Mouse (Mus musculus): ENCODE data around the gene Itgal. TPM values are rescaled to one million over a fixed set of nuclear protein-coding genes. Genes with fewer than 3 reads are reported as not detected.
"Not testable (repeated sequence)": the region's sequence is repeated elsewhere in the genome, so short reads cannot be mapped to it uniquely, and the experiment has no call there.

Itgal gene
- polyA plus RNA-seq, 1 experiment: 0.49 TPM

GRCm38 (mm10) chr7:127313912-127314311 is 17.9 kb downstream of the Itgal start:
- TF ChIP-seq POLR2A (IDR thresholded peaks at IDR 0.05; ENCODE audit: borderline replicate concordance, extremely low read depth, insufficient read depth, insufficient read length, poor library complexity, severe bottlenecking): no peak
- TF ChIP-seq CTCF (IDR thresholded peaks at IDR 0.05; ENCODE audit: borderline replicate concordance, extremely low read depth, insufficient read depth, insufficient read length): no peak
- DNase-seq (ENCODE audit: low read depth): no peak

GRCm38 (mm10) chr7:127321106-127321505 is 25.0 kb downstream of the Itgal start:
- no peak for TF ChIP-seq POLR2A (IDR thresholded peaks at IDR 0.05; ENCODE audit: borderline replicate concordance, extremely low read depth, insufficient read depth, insufficient read length, poor library complexity, severe bottlenecking)
- no peak for TF ChIP-seq CTCF (IDR thresholded peaks at IDR 0.05; ENCODE audit: borderline replicate concordance, extremely low read depth, insufficient read depth, insufficient read length)
- DNase-seq (ENCODE audit: low read depth): no peak

GRCm38 (mm10) chr7:127322085-127322484 is 26.0 kb downstream of the Itgal start:
- no peak for DNase-seq (ENCODE audit: low read depth)
- no peak for TF ChIP-seq POLR2A (IDR thresholded peaks at IDR 0.05; ENCODE audit: borderline replicate concordance, extremely low read depth, insufficient read depth, insufficient read length, poor library complexity, severe bottlenecking)
- peak; percentile 25; the same call in 1 of the 2 replicates for TF ChIP-seq CTCF (IDR thresholded peaks at IDR 0.05; ENCODE audit: borderline replicate concordance, extremely low read depth, insufficient read depth, insufficient read length)

- TF ChIP-seq CTCF (IDR thresholded peaks at IDR 0.05; ENCODE audit: borderline replicate concordance, extremely low read depth, insufficient read depth, insufficient read length) (no peak), POLR2A (IDR thresholded peaks at IDR 0.05; ENCODE audit: borderline replicate concordance, extremely low read depth, insufficient read depth, insufficient read length, poor library complexity, severe bottlenecking) (no peak)
- DNase-seq (ENCODE audit: low read depth): no peak
These were observed 28.9 kb downstream of the Itgal start for GRCm38 (mm10) chr7:127324944-127325343.

GRCm38 (mm10) chr7:127325550-127325949 is 29.5 kb downstream of the Itgal start:
- no peak for DNase-seq (ENCODE audit: low read depth)
- TF ChIP-seq CTCF (IDR thresholded peaks at IDR 0.05; ENCODE audit: borderline replicate concordance, extremely low read depth, insufficient read depth, insufficient read length) (no peak), POLR2A (IDR thresholded peaks at IDR 0.05; ENCODE audit: borderline replicate concordance, extremely low read depth, insufficient read depth, insufficient read length, poor library complexity, severe bottlenecking) (no peak)

GRCm38 (mm10) chr7:127326685-127327084 is 30.6 kb downstream of the Itgal start:
- no peak for TF ChIP-seq CTCF (IDR thresholded peaks at IDR 0.05; ENCODE audit: borderline replicate concordance, extremely low read depth, insufficient read depth, insufficient read length)
- TF ChIP-seq POLR2A (IDR thresholded peaks at IDR 0.05; ENCODE audit: borderline replicate concordance, extremely low read depth, insufficient read depth, insufficient read length, poor library complexity, severe bottlenecking): no peak
- DNase-seq (ENCODE audit: low read depth): peak; percentile 88

GRCm38 (mm10) chr7:127333240-127333639 is 37.2 kb downstream of the Itgal start:
- TF ChIP-seq POLR2A (IDR thresholded peaks at IDR 0.05; ENCODE audit: borderline replicate concordance, extremely low read depth, insufficient read depth, insufficient read length, poor library complexity, severe bottlenecking): no peak
- TF ChIP-seq CTCF (IDR thresholded peaks at IDR 0.05; ENCODE audit: borderline replicate concordance, extremely low read depth, insufficient read depth, insufficient read length): no peak
- no peak for DNase-seq (ENCODE audit: low read depth)

GRCm38 (mm10) chr7:127335604-127336003 is 39.5 kb downstream of the Itgal start:
- DNase-seq (ENCODE audit: low read depth): no peak
- TF ChIP-seq CTCF (IDR thresholded peaks at IDR 0.05; ENCODE audit: borderline replicate concordance, extremely low read depth, insufficient read depth, insufficient read length) (no peak), POLR2A (IDR thresholded peaks at IDR 0.05; ENCODE audit: borderline replicate concordance, extremely low read depth, insufficient read depth, insufficient read length, poor library complexity, severe bottlenecking) (no peak)

GRCm38 (mm10) chr7:127337636-127338035 is 41.6 kb downstream of the Itgal start:
- no peak for DNase-seq (ENCODE audit: low read depth)

GRCm38 (mm10) chr7:127341356-127341755 is 45.3 kb downstream of the Itgal start:
- TF ChIP-seq POLR2A (IDR thresholded peaks at IDR 0.05; ENCODE audit: borderline replicate concordance, extremely low read depth, insufficient read depth, insufficient read length, poor library complexity, severe bottlenecking): no peak
- TF ChIP-seq CTCF (IDR thresholded peaks at IDR 0.05; ENCODE audit: borderline replicate concordance, extremely low read depth, insufficient read depth, insufficient read length): no peak
- no peak for DNase-seq (ENCODE audit: low read depth)

More at GRCm38 (mm10) chr7:127337636-127338035, 41.6 kb downstream of the Itgal start:
- TF ChIP-seq CTCF (IDR thresholded peaks at IDR 0.05; ENCODE audit: borderline replicate concordance, extremely low read depth, insufficient read depth, insufficient read length): no peak
- TF ChIP-seq POLR2A (IDR thresholded peaks at IDR 0.05; ENCODE audit: borderline replicate concordance, extremely low read depth, insufficient read depth, insufficient read length, poor library complexity, severe bottlenecking): no peak

- DNase-seq (ENCODE audit: low read depth): not testable (repeated sequence)
These were observed 45.8 kb downstream of the Itgal start for GRCm38 (mm10) chr7:127341861-127342260.

- TF ChIP-seq POLR2A (IDR thresholded peaks at IDR 0.05; ENCODE audit: borderline replicate concordance, extremely low read depth, insufficient read depth, insufficient read length, poor library complexity, severe bottlenecking) (no peak), CTCF (IDR thresholded peaks at IDR 0.05; ENCODE audit: borderline replicate concordance, extremely low read depth, insufficient read depth, insufficient read length) (peak; percentile 23; the same call in 1 of the 2 replicates)
- DNase-seq (ENCODE audit: low read depth): peak; percentile 15
These were observed 46.3 kb downstream of the Itgal start for GRCm38 (mm10) chr7:127342332-127342731.

GRCm38 (mm10) chr7:127342888-127343287 is 46.8 kb downstream of the Itgal start:
- TF ChIP-seq POLR2A (IDR thresholded peaks at IDR 0.05; ENCODE audit: borderline replicate concordance, extremely low read depth, insufficient read depth, insufficient read length, poor library complexity, severe bottlenecking): no peak
- no peak for TF ChIP-seq CTCF (IDR thresholded peaks at IDR 0.05; ENCODE audit: borderline replicate concordance, extremely low read depth, insufficient read depth, insufficient read length)
- DNase-seq (ENCODE audit: low read depth): no peak
